Mouse (Mus musculus) erythroblast, embryonic 14.5 days (primary cell): ENCODE measurements around the gene Vamp2. TPM values are rescaled to one million over a fixed set of nuclear protein-coding genes. Genes with fewer than 3 reads are reported as not detected.

Source experiments
- H3K27me3 ChIP-seq: 2 replicates; pipeline ENCODE4 v1.6.1; 2012; ENCODE audit warnings: inconsistent platforms; ENCODE audit not compliant: control insufficient read depth
- H3K36me3 ChIP-seq: 2 replicates; pipeline ENCODE4 v1.6.1; 2012; ENCODE audit warnings: mild to moderate bottlenecking, inconsistent platforms; ENCODE audit not compliant: control insufficient read depth
- H3K4me1 ChIP-seq: 2 replicates; pipeline ENCODE4 v1.6.1; 2012; ENCODE audit warnings: inconsistent platforms; ENCODE audit not compliant: control insufficient read depth
- H3K4me3 ChIP-seq: replicated peaks from 2 replicates; pipeline ENCODE3; 2012; ENCODE audit warnings: moderate library complexity, mild to moderate bottlenecking, inconsistent platforms
- H3K9me3 ChIP-seq: 2 replicates; pipeline ENCODE4 v1.6.1; 2012; ENCODE audit warnings: low read length, inconsistent platforms, mixed read lengths; ENCODE audit not compliant: control insufficient read depth
- GATA1 ChIP-seq: IDR thresholded peaks from 2 replicates; pipeline ENCODE4 v1.6.1; 2012; ENCODE audit warnings: low read length, inconsistent platforms, mixed read lengths
- TAL1 ChIP-seq: IDR thresholded peaks from 3 replicates; pipeline ENCODE4 v1.6.1; 2012; ENCODE audit warnings: low read length, inconsistent platforms, mixed read lengths
- polyA plus RNA-seq: library from polyadenylated mRNA; stranded (reverse); fragments of >175 nt; gene quantifications from 2 replicates; pipeline ENCODE4 v1.2.3, GENCODE M21; 2012

Vamp2 gene
- polyA plus RNA-seq, 1 experiment = 7.9 TPM

- TF ChIP-seq TAL1 (no peak), GATA1 (no peak)
- Histone ChIP-seq H3K4me1 (peaks cover 57% of the 10 kb centered on the region), H3K4me3 (peak overlapping the region; percentile 77), H3K36me3 (peaks cover 19% of the 10 kb centered on the region), H3K9me3 (no peaks in the 10 kb centered on the region), H3K27me3 (no peaks in the 10 kb centered on the region)
These were observed 30.0 kb upstream of the Vamp2 start for GRCm38 (mm10) chr11:69058265-69058664.

GRCm38 (mm10) chr11:69058729-69059356 lies 29.4 kb upstream of the Vamp2 start:
- H3K4me3 ChIP-seq = peak overlapping the region; percentile 77
- H3K9me3 ChIP-seq = no peaks in the 10 kb centered on the region
- H3K27me3 ChIP-seq = no peaks in the 10 kb centered on the region
- H3K36me3 ChIP-seq = peaks cover 13% of the 10 kb centered on the region
- TF ChIP-seq GATA1 = no peak
- no peak for TF ChIP-seq TAL1
- H3K4me1 ChIP-seq = peaks cover 57% of the 10 kb centered on the region

DNA sequence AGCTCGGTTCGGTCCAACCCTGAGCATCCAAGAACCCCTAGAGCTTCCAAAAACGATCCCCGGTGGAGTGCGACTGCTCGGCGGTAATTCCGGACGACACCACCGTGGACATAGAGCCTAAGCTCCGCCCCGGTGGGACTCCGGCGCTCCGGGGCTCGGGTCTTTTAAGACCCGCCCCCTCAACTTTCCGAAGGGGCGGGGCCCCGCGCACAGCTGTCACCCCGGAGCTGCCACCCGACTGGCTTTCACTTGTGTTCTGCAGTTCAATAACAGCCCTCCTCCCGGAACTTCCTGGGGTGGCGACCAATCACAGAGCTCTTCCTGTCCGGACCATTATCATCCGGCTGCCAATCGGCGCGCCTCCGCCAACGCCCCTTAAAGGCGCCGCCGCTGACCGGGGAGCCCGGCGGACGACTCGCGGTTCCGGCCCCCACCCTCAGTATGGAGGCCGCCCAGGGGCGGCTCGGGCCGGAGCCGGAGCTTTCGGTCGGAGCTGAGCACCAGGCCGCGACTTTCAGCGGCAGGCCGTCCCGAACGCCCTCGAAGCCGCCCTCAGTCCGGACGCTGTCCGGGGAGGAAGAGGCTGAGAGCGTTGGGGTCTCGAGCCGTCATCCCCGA lies 28.8 kb upstream of the Vamp2 start, which contains the start of gene Borcs6:
Gene Borcs6 (plus strand): TSS at position 361 of the 618 bp plus-strand sequence.
- no peak for TF ChIP-seq TAL1
- TF ChIP-seq GATA1 = no peak
- Histone ChIP-seq H3K9me3 (no peaks in the 10 kb centered on the region), H3K4me3 (peak within 1 kb of the TSS; percentile 77), H3K36me3 (peaks cover 7% of the 10 kb centered on the region), H3K27me3 (no peaks in the 10 kb centered on the region), H3K4me1 (peaks cover 60% of the 10 kb centered on the region)

DNA sequence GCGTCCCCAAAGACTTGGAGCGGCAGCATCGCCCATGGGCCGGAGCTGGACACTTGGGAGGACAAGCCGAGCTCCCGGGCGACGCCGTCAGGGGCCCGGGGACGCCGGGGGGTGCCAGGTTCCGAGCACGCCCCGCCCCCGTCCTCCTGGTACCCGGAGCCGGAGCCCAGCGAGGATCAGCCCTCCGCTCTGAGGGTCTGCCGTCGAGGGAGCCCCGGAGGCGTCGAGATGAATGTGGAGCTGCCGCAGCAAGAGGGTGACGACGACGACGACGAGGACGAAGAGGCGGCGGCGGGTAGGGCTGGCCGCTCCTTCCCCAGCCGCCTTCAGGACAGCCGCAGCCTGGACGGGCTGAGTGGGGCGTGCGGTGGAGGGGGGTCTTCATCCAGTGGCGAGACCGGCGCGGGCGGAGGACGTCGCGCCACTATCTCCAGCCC lies 28.3 kb upstream of the Vamp2 start:
- TF ChIP-seq TAL1 = no peak
- TF ChIP-seq GATA1 = no peak
- Histone ChIP-seq H3K4me1 (peaks cover 64% of the 10 kb centered on the region), H3K36me3 (peaks cover 6% of the 10 kb centered on the region)

GRCm38 (mm10) chr11:69060448-69061254 lies 27.6 kb upstream of the Vamp2 start:
- TF ChIP-seq TAL1 (no peak), GATA1 (no peak)

More for the DNA sequence above, 28.3 kb upstream of the Vamp2 start:
- Histone ChIP-seq H3K9me3 (no peaks in the 10 kb centered on the region), H3K27me3 (no peaks in the 10 kb centered on the region), H3K4me3 (peak overlapping the region; percentile 77)

GRCm38 (mm10) chr11:69061255-69061912 lies 26.9 kb upstream of the Vamp2 start:
- Histone ChIP-seq H3K36me3 (no peaks in the 10 kb centered on the region), H3K4me3 (peak overlapping the region; percentile 77), H3K27me3 (no peaks in the 10 kb centered on the region), H3K4me1 (peaks cover 71% of the 10 kb centered on the region), H3K9me3 (no peaks in the 10 kb centered on the region)
- TF ChIP-seq TAL1 (no peak), GATA1 (no peak)

More at GRCm38 (mm10) chr11:69060448-69061254, 27.6 kb upstream of the Vamp2 start:
- Histone ChIP-seq H3K27me3 (no peaks in the 10 kb centered on the region), H3K4me1 (peaks cover 63% of the 10 kb centered on the region), H3K9me3 (no peaks in the 10 kb centered on the region), H3K4me3 (peak overlapping the region; percentile 77), H3K36me3 (no peaks in the 10 kb centered on the region)

DNA sequence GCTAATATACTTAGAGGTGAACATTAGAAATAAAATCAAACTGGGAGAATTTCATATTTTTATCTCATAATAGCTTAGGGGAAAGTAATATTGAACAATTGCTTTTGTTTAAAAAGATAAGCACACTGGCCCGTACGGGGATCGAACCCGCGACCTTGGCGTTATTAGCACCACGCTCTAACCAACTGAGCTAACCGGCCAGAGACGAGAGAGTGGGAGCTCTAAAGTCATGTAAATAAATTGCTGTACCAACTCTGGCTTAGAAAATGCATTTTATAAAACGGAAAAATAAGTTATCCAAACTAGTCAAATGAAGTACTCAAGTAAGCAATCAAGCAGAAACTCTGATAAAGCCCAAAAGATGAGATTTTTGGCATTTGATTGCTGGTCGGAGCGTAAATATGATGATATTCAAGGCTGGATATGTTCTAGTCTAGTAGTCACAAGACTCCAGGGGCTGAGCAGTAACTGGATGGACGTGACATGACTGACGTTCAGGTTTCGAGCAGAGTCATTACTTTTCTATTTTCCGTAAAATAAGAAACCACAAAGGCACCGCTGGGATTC lies 26.0 kb upstream of the Vamp2 start:
- TF ChIP-seq GATA1 (no peak), TAL1 (no peak)
- peaks cover 80% of the 10 kb centered on the region for H3K4me1 ChIP-seq
- no peaks in the 10 kb centered on the region for H3K9me3 ChIP-seq
- peak overlapping the region; percentile 80 for H3K4me3 ChIP-seq
- H3K36me3 ChIP-seq = no peaks in the 10 kb centered on the region
- no peaks in the 10 kb centered on the region for H3K27me3 ChIP-seq

DNA sequence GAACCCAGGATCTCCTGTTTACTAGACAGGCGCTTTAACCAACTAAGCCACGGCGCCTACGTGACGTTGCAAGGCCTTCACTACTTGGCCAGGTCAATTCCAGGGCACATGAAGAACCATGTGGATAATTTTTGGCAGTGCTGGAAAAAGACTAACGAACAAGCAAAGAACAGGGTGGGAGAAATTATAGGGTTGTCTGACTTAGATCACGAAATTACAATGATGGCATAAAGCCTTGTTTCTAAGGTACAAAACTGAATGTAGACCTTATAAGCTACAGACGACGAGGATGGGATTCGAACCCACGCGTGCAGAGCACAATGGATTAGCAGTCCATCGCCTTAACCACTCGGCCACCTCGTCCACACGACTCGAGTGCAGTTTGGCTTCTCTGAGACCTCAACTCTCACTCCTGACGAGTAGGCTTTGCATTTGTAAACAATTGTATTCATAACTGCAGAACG lies 25.5 kb upstream of the Vamp2 start:
- Histone ChIP-seq H3K36me3 (no peaks in the 10 kb centered on the region), H3K4me1 (peaks cover 82% of the 10 kb centered on the region), H3K9me3 (no peaks in the 10 kb centered on the region), H3K4me3 (peak overlapping the region; percentile 80), H3K27me3 (no peaks in the 10 kb centered on the region)
- TF ChIP-seq GATA1 (no peak), TAL1 (no peak)
